Mouse (Mus musculus): ENCODE data around the gene Klhdc4.

DNA sequence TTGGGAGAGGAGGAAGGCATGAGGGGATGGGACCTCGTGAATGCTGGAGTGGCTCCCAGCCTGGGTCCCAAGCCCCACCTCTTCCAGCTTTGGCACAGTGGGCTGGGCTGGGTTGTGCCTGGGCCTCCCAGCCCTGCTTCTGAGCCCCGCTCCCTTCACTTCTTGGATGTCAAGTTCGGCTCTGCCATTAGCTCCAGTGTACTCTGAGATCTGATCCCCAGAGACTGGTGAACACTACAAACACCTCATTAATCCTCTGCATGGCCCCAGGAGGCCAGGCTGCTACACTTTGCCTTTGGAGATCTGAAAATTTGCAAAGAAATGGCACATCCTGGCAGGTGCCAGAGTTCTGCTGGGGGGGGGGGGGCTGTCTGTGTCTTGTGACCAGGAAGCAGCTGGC is 60.3 kb downstream of the Klhdc4 start:
- no peak for TF ChIP-seq CTCF (IDR thresholded peaks at IDR 0.05; ENCODE audit: low read depth)
- no peak for TF ChIP-seq EP300 (IDR thresholded peaks at IDR 0.05; ENCODE audit: low read depth)

All from liver, embryonic 14.5 days (tissue).